Mouse (Mus musculus) MEL (cell line): Measurements from ENCODE around the gene Coro1b. TPM values are rescaled to one million over a fixed set of nuclear protein-coding genes. Genes with fewer than 3 reads are reported as not detected.
A peak's percentile ranks its signal among the peaks of the same experiment; 100 is the strongest.

ENCODE experiments used
- DNase-seq: peaks from one replicate; pipeline ENCODE4 v3.0.0; 2011; ENCODE audit warnings: low read depth, low spot score
- H3K27ac ChIP-seq: 2 replicates; pipeline ENCODE4 v1.5.1; 2012; ENCODE audit warnings: low read depth, mild to moderate bottlenecking, control low read depth, low read length, moderate library complexity; ENCODE audit not compliant: control insufficient read depth
- H3K27me3 ChIP-seq, 2 experiments: fragments of 150-350 bp in 1 of 2; sonication (generic) in 1 of 2; 2 replicates each; pipeline ENCODE4 v1.6.1; 2012; ENCODE audit warnings: low read length in 2 of 2, mild to moderate bottlenecking in 2 of 2, improper control_type of control experiment in 1 of 2, moderate library complexity in 1 of 2; ENCODE audit not compliant: insufficient read depth in 2 of 2, control insufficient read depth in 1 of 2
- H3K36me3 ChIP-seq, 2 experiments: 2 replicates each; pipeline ENCODE4 v1.6.1; 2012 to 2014; ENCODE audit warnings: low read length in 2 of 2, improper control_type of control experiment in 1 of 2, inconsistent platforms in 1 of 2, mild to moderate bottlenecking in 1 of 2; ENCODE audit not compliant: insufficient read depth in 2 of 2, control insufficient read depth in 1 of 2
- H3K4me1 ChIP-seq, 2 experiments: fragments of 150-350 bp in 1 of 2; sonication (generic) in 1 of 2; 2 replicates each; pipeline ENCODE4 v1.6.1; 2012; ENCODE audit warnings: low read length in 2 of 2, improper control_type of control experiment in 1 of 2, mild to moderate bottlenecking in 1 of 2; ENCODE audit not compliant: insufficient read depth in 2 of 2, control insufficient read depth in 1 of 2
- H3K4me3 ChIP-seq, 2 experiments: fragments of 150-350 bp in 1 of 2; sonication (generic) in 1 of 2; 2 replicates each; pipeline ENCODE4 v1.5.1; 2012; ENCODE audit warnings: low read depth in 2 of 2, low read length in 2 of 2, mild to moderate bottlenecking in 2 of 2, moderate library complexity in 2 of 2, control low read depth in 1 of 2, improper control_type of control experiment in 1 of 2; ENCODE audit not compliant: control insufficient read depth in 1 of 2, insufficient read depth in 1 of 2
- H3K79me2 ChIP-seq: 2 replicates; pipeline ENCODE4 v1.6.1; 2012; ENCODE audit warnings: mild to moderate bottlenecking, low read length, moderate library complexity; ENCODE audit not compliant: control insufficient read depth, poor library complexity, insufficient read depth
- H3K9ac ChIP-seq: 2 replicates; pipeline ENCODE4 v1.6.1; 2012; ENCODE audit warnings: low read depth, mild to moderate bottlenecking, control low read depth, low read length, moderate library complexity; ENCODE audit not compliant: control insufficient read depth, poor library complexity, severe bottlenecking
- H3K9me3 ChIP-seq: fragments of 150-350 bp; sonication (generic); replicated peaks from 2 replicates; pipeline ENCODE4 v1.6.1; 2012; ENCODE audit warnings: mild to moderate bottlenecking, low read length, improper control_type of control experiment, moderate library complexity; ENCODE audit not compliant: insufficient read depth
- BHLHE40 ChIP-seq: IDR thresholded peaks from 2 replicates; pipeline ENCODE4 v1.6.1; 2012; ENCODE audit warnings: low read depth, mild to moderate bottlenecking, inconsistent platforms, low read length, improper control_type of control experiment, borderline replicate concordance
- CHD1 ChIP-seq: IDR thresholded peaks from 2 replicates; pipeline ENCODE4 v1.6.1; 2012; ENCODE audit warnings: low read depth, mild to moderate bottlenecking, inconsistent platforms, low read length, improper control_type of control experiment
- CHD2 ChIP-seq: IDR thresholded peaks from 2 replicates; pipeline ENCODE4 v1.6.1; 2011; ENCODE audit warnings: low read length, improper control_type of control experiment
- E2F4 ChIP-seq: IDR thresholded peaks from 2 replicates; pipeline ENCODE4 v1.6.1; 2011; ENCODE audit warnings: low read depth, low read length, improper control_type of control experiment, borderline replicate concordance
- ELF1 ChIP-seq: IDR thresholded peaks from 2 replicates; pipeline ENCODE4 v1.6.1; 2014; ENCODE audit warnings: low read depth, mild to moderate bottlenecking, inconsistent platforms, low read length, improper control_type of control experiment, moderate library complexity
- EP300 ChIP-seq, 2 experiments: IDR thresholded peaks; 2 replicates each; pipeline ENCODE4 v1.6.1; 2011; ENCODE audit warnings: improper control_type of control experiment in 2 of 2, low read length in 2 of 2, low read depth in 1 of 2, mild to moderate bottlenecking in 1 of 2
- ETS1 ChIP-seq: IDR thresholded peaks from 2 replicates; pipeline ENCODE4 v1.6.1; 2012; ENCODE audit warnings: low read depth, mild to moderate bottlenecking, inconsistent platforms, low read length, improper control_type of control experiment, moderate library complexity
- GABPA ChIP-seq: IDR thresholded peaks from 2 replicates; pipeline ENCODE4 v1.6.1; 2012; ENCODE audit warnings: low read depth, mild to moderate bottlenecking, inconsistent platforms, low read length, improper control_type of control experiment, moderate library complexity
- GATA1 ChIP-seq: IDR thresholded peaks from 2 replicates; pipeline ENCODE4 v1.6.1; 2011; ENCODE audit warnings: low read depth, low read length, improper control_type of control experiment
- HCFC1 ChIP-seq: IDR thresholded peaks from 2 replicates; pipeline ENCODE4 v1.6.1; 2012; ENCODE audit warnings: low read depth, mild to moderate bottlenecking, inconsistent platforms, low read length, improper control_type of control experiment, moderate library complexity
- KAT2A ChIP-seq: conservative IDR thresholded peaks from 2 replicates; pipeline ENCODE4 v1.6.1; 2012; ENCODE audit warnings: low read depth, low read length, improper control_type of control experiment, inconsistent platforms
- MAFK ChIP-seq: IDR thresholded peaks from 2 replicates; pipeline ENCODE4 v1.6.1; 2011; ENCODE audit warnings: low read depth, mild to moderate bottlenecking, low read length, improper control_type of control experiment, borderline replicate concordance
- MAX ChIP-seq: IDR thresholded peaks from 2 replicates; pipeline ENCODE4 v1.6.1; 2011; ENCODE audit warnings: low read length, improper control_type of control experiment
- MAZ ChIP-seq: IDR thresholded peaks from 2 replicates; pipeline ENCODE4 v1.6.1; 2012; ENCODE audit warnings: low read depth, mild to moderate bottlenecking, inconsistent platforms, low read length, improper control_type of control experiment
- MEF2A ChIP-seq: IDR thresholded peaks from 2 replicates; pipeline ENCODE4 v1.6.1; 2014; ENCODE audit warnings: low read depth, mild to moderate bottlenecking, inconsistent platforms, low read length, improper control_type of control experiment; ENCODE audit not compliant: poor library complexity, insufficient replicate concordance, severe bottlenecking; ENCODE audit errors: extremely low read depth
- MXI1 ChIP-seq: IDR thresholded peaks from 2 replicates; pipeline ENCODE4 v1.6.1; 2011; ENCODE audit warnings: mild to moderate bottlenecking, low read depth, low read length, improper control_type of control experiment
- MYB ChIP-seq: IDR thresholded peaks from 2 replicates; pipeline ENCODE4 v1.6.1; 2011; ENCODE audit warnings: mild to moderate bottlenecking, low read depth, low read length, improper control_type of control experiment
- MYC ChIP-seq: IDR thresholded peaks from 2 replicates; pipeline ENCODE4 v1.6.1; 2011; ENCODE audit warnings: low read depth, mild to moderate bottlenecking, low read length, improper control_type of control experiment, moderate library complexity
- NELFE ChIP-seq: IDR thresholded peaks from 2 replicates; pipeline ENCODE4 v1.6.1; 2011; ENCODE audit warnings: low read depth, low read length, improper control_type of control experiment
- NRF1 ChIP-seq: IDR thresholded peaks from 2 replicates; pipeline ENCODE4 v1.6.1; 2014; ENCODE audit warnings: low read depth, mild to moderate bottlenecking, inconsistent platforms, low read length, improper control_type of control experiment, moderate library complexity; ENCODE audit not compliant: poor library complexity, insufficient read depth, severe bottlenecking
- POLR2A ChIP-seq, 2 experiments: IDR thresholded peaks; 2 replicates each; pipeline ENCODE4 v1.6.1; 2011 to 2012; ENCODE audit warnings: low read length in 2 of 2, mild to moderate bottlenecking in 2 of 2, control low read depth in 1 of 2, improper control_type of control experiment in 1 of 2, low read depth in 1 of 2, moderate library complexity in 1 of 2; ENCODE audit not compliant: control insufficient read depth in 1 of 2, insufficient read depth in 1 of 2, poor library complexity in 1 of 2
- POLR2AphosphoS2 ChIP-seq: IDR thresholded peaks from 2 replicates; pipeline ENCODE4 v1.6.1; 2011; ENCODE audit warnings: low read length, improper control_type of control experiment
- POLR2AphosphoS5 ChIP-seq: IDR thresholded peaks from 2 replicates; pipeline ENCODE4 v1.6.1; 2012; ENCODE audit warnings: low read depth, borderline replicate concordance, mild to moderate bottlenecking, inconsistent platforms, low read length, moderate library complexity, mixed read lengths
- RAD21 ChIP-seq: IDR thresholded peaks from 2 replicates; pipeline ENCODE4 v1.6.1; 2011; ENCODE audit warnings: mild to moderate bottlenecking, low read depth, low read length, improper control_type of control experiment
- RCOR1 ChIP-seq: IDR thresholded peaks from 2 replicates; pipeline ENCODE4 v1.6.1; 2012; ENCODE audit warnings: low read depth, mild to moderate bottlenecking, inconsistent platforms, low read length, improper control_type of control experiment
- SIN3A ChIP-seq: IDR thresholded peaks from 2 replicates; pipeline ENCODE4 v1.6.1; 2012; ENCODE audit warnings: low read length, improper control_type of control experiment, inconsistent platforms
- SMC3 ChIP-seq: IDR thresholded peaks from 2 replicates; pipeline ENCODE4 v1.6.1; 2011; ENCODE audit warnings: low read depth, low read length, improper control_type of control experiment
- TAL1 ChIP-seq: IDR thresholded peaks from 2 replicates; pipeline ENCODE4 v1.6.1; 2012; ENCODE audit warnings: mild to moderate bottlenecking, inconsistent platforms, low read length, moderate library complexity, mixed read lengths
- TBP ChIP-seq: IDR thresholded peaks from 2 replicates; pipeline ENCODE4 v1.8.0; 2011; ENCODE audit warnings: low read depth, low read length, improper control_type of control experiment
- TCF12 ChIP-seq: IDR thresholded peaks from 2 replicates; pipeline ENCODE4 v1.6.1; 2014; ENCODE audit warnings: low read depth, mild to moderate bottlenecking, inconsistent platforms, low read length, improper control_type of control experiment, moderate library complexity
- UBTF ChIP-seq: IDR thresholded peaks from 2 replicates; pipeline ENCODE4 v1.6.1; 2012; ENCODE audit warnings: low read depth, mild to moderate bottlenecking, inconsistent platforms, low read length, improper control_type of control experiment, moderate library complexity, borderline replicate concordance; ENCODE audit not compliant: insufficient read depth
- USF1 ChIP-seq: IDR thresholded peaks from 2 replicates; pipeline ENCODE4 v1.6.1; 2014; ENCODE audit warnings: low read depth, mild to moderate bottlenecking, inconsistent platforms, low read length, improper control_type of control experiment, moderate library complexity
- USF2 ChIP-seq, 2 experiments: IDR thresholded peaks; 2 replicates each; pipeline ENCODE4 v1.6.1; 2011 to 2012; ENCODE audit warnings: improper control_type of control experiment in 2 of 2, low read length in 2 of 2, borderline replicate concordance in 1 of 2, inconsistent platforms in 1 of 2, low read depth in 1 of 2, mild to moderate bottlenecking in 1 of 2; ENCODE audit not compliant: insufficient read depth in 1 of 2
- ZKSCAN1 ChIP-seq: IDR thresholded peaks from 2 replicates; pipeline ENCODE4 v1.6.1; 2012; ENCODE audit warnings: low read depth, mild to moderate bottlenecking, inconsistent platforms, low read length, improper control_type of control experiment, moderate library complexity
- ZMIZ1 ChIP-seq: IDR thresholded peaks from 2 replicates; pipeline ENCODE4 v1.6.1; 2012; ENCODE audit warnings: low read depth, mild to moderate bottlenecking, inconsistent platforms, low read length, improper control_type of control experiment, moderate library complexity
- polyA plus RNA-seq, 2 experiments: library from polyadenylated mRNA; stranded (reverse) in 1 of 2; unstranded in 1 of 2; fragments of >175 nt in 1 of 2; fragments of >200 nt in 1 of 2; gene quantifications; 2 replicates each; pipeline versions ENCODE4 v1.2.1 to v1.2.4; 2012; ENCODE audit warnings: low replicate concordance in 2 of 2, low read depth in 1 of 2; ENCODE audit not compliant: insufficient read length in 2 of 2, insufficient read depth in 1 of 2, missing spikeins in 1 of 2
- total RNA-seq: library from RNA; depleted of rRNA; stranded (reverse); fragments of 300-350 nt; gene quantifications from 2 replicates; pipeline ENCODE4 v1.2.3, GENCODE M21; 2012

The Coro1b gene
- total and polyA plus RNA-seq, 3 experiments: 55.5 to 111 TPM; not detected in 1

DNA sequence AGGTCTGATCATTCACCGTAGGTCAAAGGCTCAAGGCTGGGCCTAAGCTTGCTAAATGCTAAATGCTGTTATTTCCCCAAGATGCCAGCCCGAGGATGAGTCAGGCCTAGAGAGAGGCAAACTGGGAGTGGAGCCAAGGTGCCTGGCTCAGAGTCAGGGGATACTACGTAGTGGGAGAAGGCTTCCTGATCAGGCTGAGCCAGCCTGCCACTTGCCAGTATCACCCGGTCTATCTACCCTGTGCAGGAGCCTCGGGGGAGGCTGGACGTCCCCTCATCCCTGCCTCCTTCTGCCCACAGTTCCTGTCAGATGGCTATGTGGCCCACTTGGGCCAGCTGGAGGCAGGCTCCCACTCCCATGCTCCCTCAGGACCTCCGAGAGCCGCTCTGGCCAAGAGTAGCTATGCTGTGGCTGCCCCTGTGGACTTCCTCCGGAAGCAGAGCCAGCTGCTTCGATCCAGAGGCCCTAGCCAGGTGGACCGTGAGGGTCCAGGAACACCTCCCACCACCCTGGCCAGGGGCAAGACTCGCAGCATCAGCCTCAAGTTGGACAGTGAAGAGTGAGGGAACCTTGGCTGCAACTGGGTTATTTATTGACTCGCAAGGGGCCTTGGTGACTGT lies 35.1 kb upstream of the Coro1b start:
- H3K9ac ChIP-seq: peak overlapping the region; percentile 66
- peaks cover 13 to 20% of the 10 kb centered on the region in 2 experiments for H3K4me1 ChIP-seq
- peaks cover 2 to 16% of the 10 kb centered on the region in 2 experiments; a peak in 3 of 4 replicates for H3K36me3 ChIP-seq
- peak overlapping the region; percentile 88 for H3K27ac ChIP-seq
- no peaks in the 10 kb centered on the region for H3K9me3 ChIP-seq
- no peaks in the 10 kb centered on the region for H3K27me3 ChIP-seq
- H3K4me3 ChIP-seq: peak overlapping the region; percentile 34 to 54
- peaks cover 2% of the 10 kb centered on the region; the same call in 1 of the 2 replicates for H3K79me2 ChIP-seq
- DNase-seq: peak; percentile 95
- TF ChIP-seq BHLHE40 (0 out of 2 replicates have a peak, but pooled peaks have one; percentile 22), MAFK (peak; percentile 34; the same call in 1 of the 2 replicates), RAD21 (no peak), POLR2AphosphoS5 (no peak; the same call in 1 of the 2 replicates), UBTF (no peak), MAZ (no peak; the same call in 1 of the 2 replicates), CHD2 (no peak; the same call in 1 of the 2 replicates), ETS1 (peak; percentile 92), HCFC1 (no peak), ELF1 (peak; percentile 25; the same call in 1 of the 2 replicates), KAT2A (no peak), E2F4 (no peak), MEF2A (no peak; the same call in 1 of the 2 replicates), MAX (no peak; the same call in 1 of the 2 replicates), USF1 (no peak), RCOR1 (peak; percentile 70; the same call in 1 of the 2 replicates), MYB (peak; percentile 38; the same call in 1 of the 2 replicates), GABPA (no peak), TAL1 (peak; percentile 99), NELFE (no peak; the same call in none of the 2 replicates), TBP (peak; percentile 81), GATA1 (peak; percentile 85), USF2 (IDR thresholded peaks at IDR 0.05; ENCODE audit: borderline replicate concordance in 1 of 2, insufficient read depth in 1 of 2, low read depth in 1 of 2, low read length in 2 of 2) (no peak), SIN3A (peak; percentile 87), ZKSCAN1 (no peak), NRF1 (no peak), ZMIZ1 (peak; percentile 83; the same call in 1 of the 2 replicates), SMC3 (peak; percentile 1; the same call in 1 of the 2 replicates), CHD1 (no peak), MYC (0 out of 2 replicates have a peak, but pooled peaks have one; percentile 55), POLR2AphosphoS2 (peak; percentile 47; the same call in 1 of the 2 replicates), TCF12 (peak; percentile 97), EP300 (IDR thresholded peaks at IDR 0.05; ENCODE audit: low read depth in 1 of 2, low read length in 2 of 2) (peak; percentile 93 to 94), MXI1 (no peak; the same call in 1 of the 2 replicates), POLR2A (IDR thresholded peaks at IDR 0.05; ENCODE audit: control insufficient read depth in 1 of 2, insufficient read depth in 1 of 2, low read depth in 1 of 2, low read length in 2 of 2, poor library complexity in 1 of 2) (peak; percentile 30 to 51; a peak in 1 of 4 replicates)
